Mouse (Mus musculus): ENCODE results near the gene Gli2. TPM values are rescaled to one million over a fixed set of nuclear protein-coding genes. Genes with fewer than 3 reads are reported as not detected.

Gli2 gene
- total RNA-seq, 2 experiments from 2014 or later = 3.4 TPM

- no peak for TF ChIP-seq CTCF (IDR thresholded peaks at IDR 0.05)
- intact Hi-C loops (cut with DNase I) = no loop called here
- DNase-seq (ENCODE audit: extremely low spot score in 1 of 2, low spot score in 2 of 2) = no peak
- Histone ChIP-seq H3K4me3 (no peak overlapping the region), H3K27ac (no peak overlapping the region)
Measured at GRCm38 (mm10) chr1:118954434-118955301, 98.8 kb downstream of the Gli2 start.

- no peak overlapping the region for H3K4me3 ChIP-seq
- intact Hi-C loops (cut with DNase I) = no loop called here
- H3K27ac ChIP-seq = no peak overlapping the region
Measured at GRCm38 (mm10) chr1:118953031-118953430, 100.4 kb downstream of the Gli2 start.

GRCm38 (mm10) chr1:118952318-118952717 lies 101.1 kb downstream of the Gli2 start:
- no peak overlapping the region for H3K27ac ChIP-seq
- no peak for TF ChIP-seq CTCF (IDR thresholded peaks at IDR 0.05)
- DNase-seq (ENCODE audit: extremely low spot score in 1 of 2, low spot score in 2 of 2) = no peak
- H3K4me3 ChIP-seq = no peak overlapping the region
- intact Hi-C loops (cut with DNase I) = no loop called here

More at GRCm38 (mm10) chr1:118953031-118953430, 100.4 kb downstream of the Gli2 start:
- no peak for DNase-seq (ENCODE audit: extremely low spot score in 1 of 2, low spot score in 2 of 2)
- no peak for TF ChIP-seq CTCF (IDR thresholded peaks at IDR 0.05)

- no peak overlapping the region for H3K27ac ChIP-seq
- TF ChIP-seq CTCF (IDR thresholded peaks at IDR 0.05) = no peak
- intact Hi-C loops (cut with DNase I) = no loop called here
- H3K4me3 ChIP-seq = no peak overlapping the region
- DNase-seq (ENCODE audit: extremely low spot score in 1 of 2, low spot score in 2 of 2) = no peak
Measured at GRCm38 (mm10) chr1:118948407-118948806, 105.0 kb downstream of the Gli2 start.

- H3K27ac ChIP-seq = no peak overlapping the region
- no peak for TF ChIP-seq CTCF (IDR thresholded peaks at IDR 0.05)
- DNase-seq (ENCODE audit: extremely low spot score in 1 of 2, low spot score in 2 of 2) = no peak
- no peak overlapping the region for H3K4me3 ChIP-seq
- intact Hi-C loops (cut with DNase I) = no loop called here
Measured at GRCm38 (mm10) chr1:118947221-118947620, 106.2 kb downstream of the Gli2 start.

- no peak for TF ChIP-seq CTCF (IDR thresholded peaks at IDR 0.05)
- no peak overlapping the region for H3K27ac ChIP-seq
- DNase-seq (ENCODE audit: extremely low spot score in 1 of 2, low spot score in 2 of 2) = peak in 1 of 2 experiments; percentile 50
- intact Hi-C loops (cut with DNase I) = no loop called here
- no peak overlapping the region for H3K4me3 ChIP-seq
Measured at GRCm38 (mm10) chr1:118941336-118941735, 112.1 kb downstream of the Gli2 start.

GRCm38 (mm10) chr1:118940269-118940840 lies 113.1 kb downstream of the Gli2 start:
- intact Hi-C loops (cut with DNase I) = no loop called here
- Histone ChIP-seq H3K4me3 (no peak overlapping the region), H3K27ac (no peak overlapping the region)
- no peak for DNase-seq (ENCODE audit: extremely low spot score in 1 of 2, low spot score in 2 of 2)
- no peak for TF ChIP-seq CTCF (IDR thresholded peaks at IDR 0.05)

- no peak overlapping the region for H3K27ac ChIP-seq
- intact Hi-C loops (cut with DNase I) = no loop called here
- H3K4me3 ChIP-seq = no peak overlapping the region
- no peak for DNase-seq (ENCODE audit: extremely low spot score in 1 of 2, low spot score in 2 of 2)
- no peak for TF ChIP-seq CTCF (IDR thresholded peaks at IDR 0.05)
Measured at GRCm38 (mm10) chr1:118938206-118938605, 115.2 kb downstream of the Gli2 start.

- Histone ChIP-seq H3K27ac (no peak overlapping the region), H3K4me3 (no peak overlapping the region)
- DNase-seq (ENCODE audit: extremely low spot score in 1 of 2, low spot score in 2 of 2) = no peak
- TF ChIP-seq CTCF (IDR thresholded peaks at IDR 0.05) = no peak
- intact Hi-C loops (cut with DNase I) = no loop called here
Measured at GRCm38 (mm10) chr1:118936108-118936507, 117.3 kb downstream of the Gli2 start.

- TF ChIP-seq CTCF (IDR thresholded peaks at IDR 0.05) = no peak
- intact Hi-C loops (cut with DNase I) = no loop called here
- no peak for DNase-seq (ENCODE audit: extremely low spot score in 1 of 2, low spot score in 2 of 2)
- Histone ChIP-seq H3K4me3 (no peak overlapping the region), H3K27ac (no peak overlapping the region)
Measured at GRCm38 (mm10) chr1:118935518-118935917, 117.9 kb downstream of the Gli2 start.

GRCm38 (mm10) chr1:118932167-118932566 lies 121.3 kb downstream of the Gli2 start:
- intact Hi-C loops (cut with DNase I) = no loop called here
- H3K27ac ChIP-seq = no peak overlapping the region
- no peak for TF ChIP-seq CTCF (IDR thresholded peaks at IDR 0.05)
- DNase-seq (ENCODE audit: extremely low spot score in 1 of 2, low spot score in 2 of 2) = no peak
- H3K4me3 ChIP-seq = no peak overlapping the region

- Histone ChIP-seq H3K4me3 (no peak overlapping the region), H3K27ac (no peak overlapping the region)
- no peak for TF ChIP-seq CTCF (IDR thresholded peaks at IDR 0.05)
- DNase-seq (ENCODE audit: extremely low spot score in 1 of 2, low spot score in 2 of 2) = no peak
- intact Hi-C loops (cut with DNase I) = no loop called here
Measured at GRCm38 (mm10) chr1:118927543-118928354, 125.7 kb downstream of the Gli2 start.

Data from left cerebral cortex, adult 2 months (tissue).